Mouse (Mus musculus) intestine, embryonic 14.5 days (tissue): ENCODE measurements at regions not wholly inside any gene's neighbourhood (a gene's known extent, or its start where the extent isn't known, plus 50 kb on each side); places are given as distances from the start of the nearest gene placed in this dataset.
"Not testable (repeated sequence)": the region's sequence is repeated elsewhere in the genome, so short reads cannot be mapped to it uniquely, and the experiment has no call there.

Experiments
- ATAC-seq: fragments of 200-750 bp; cut with Nextera tagmentation; replicated peaks from 2 replicates; pipeline ENCODE4 v1.8.0; 2017; ENCODE audit warnings: low read depth, moderate number of reproducible peaks, moderate TSS enrichment, moderate library complexity; ENCODE audit not compliant: low FRiP score, low TSS enrichment
- DNase-seq: peaks from one replicate; pipeline ENCODE4 v3.0.0-alpha.2; 2018; ENCODE audit warnings: low spot score
- H3K27ac ChIP-seq: fragments of 300-500 bp; sonication (generic); 2 replicates; pipeline ENCODE4 v1.5.1; 2014; ENCODE audit warnings: low read depth, mild to moderate bottlenecking, control low read depth
- H3K27me3 ChIP-seq: fragments of 300-500 bp; sonication (generic); replicated peaks from 2 replicates; pipeline ENCODE4 v1.6.1; 2014; ENCODE audit warnings: low read length, control low read depth; ENCODE audit not compliant: control insufficient read depth, insufficient read depth
- H3K36me3 ChIP-seq: fragments of 300-500 bp; sonication (generic); 2 replicates; pipeline ENCODE4 v1.6.1; 2014; ENCODE audit warnings: low read length, control low read depth; ENCODE audit not compliant: control insufficient read depth, insufficient read depth
- H3K4me1 ChIP-seq: fragments of 300-500 bp; sonication (generic); replicated peaks from 2 replicates; pipeline ENCODE4 v1.6.1; 2014; ENCODE audit warnings: low read length, control low read depth, mixed read lengths; ENCODE audit not compliant: control insufficient read depth, insufficient read depth
- H3K4me2 ChIP-seq: fragments of 300-500 bp; sonication (generic); 2 replicates; pipeline ENCODE4 v1.6.1; 2014; ENCODE audit warnings: low read length
- H3K4me3 ChIP-seq: fragments of 300-500 bp; sonication (generic); 2 replicates; pipeline ENCODE4 v1.5.1; 2014; ENCODE audit warnings: low read depth, low read length, control low read depth, mixed read lengths
- H3K9ac ChIP-seq: fragments of 300-500 bp; sonication (generic); 2 replicates; pipeline ENCODE4 v1.6.1; 2014; ENCODE audit warnings: mild to moderate bottlenecking, low read length
- H3K9me3 ChIP-seq: fragments of 300-500 bp; sonication (generic); 2 replicates; pipeline ENCODE4 v1.6.1; 2016; ENCODE audit warnings: low read length, control low read depth; ENCODE audit not compliant: control insufficient read depth
- WGBS: fragments of 180-500 bp; shearing (Covaris S2); extraction: QIAGEN DNeasy Blood & Tissue Kit; methylation state at CpG from one replicate; pipeline ENCODE4 v1.1.7; 2014; 5-methylcytosine and 5-hydroxymethylcytosine counted together

- H3K9ac ChIP-seq: no peak overlapping the region
- no peaks in the 10 kb centered on the region for H3K9me3 ChIP-seq
- H3K4me2 ChIP-seq: no peak overlapping the region
- 76% methylated on average over 10 of the region's 10 CpGs for WGBS
- no peaks in the 10 kb centered on the region for H3K27me3 ChIP-seq
- no peaks in the 10 kb centered on the region for H3K36me3 ChIP-seq
- ATAC-seq (no peak), DNase-seq (no peak)
- no peak overlapping the region for H3K4me3 ChIP-seq
- no peak overlapping the region for H3K27ac ChIP-seq
- peaks cover 9% of the 10 kb centered on the region for H3K4me1 ChIP-seq
These were observed 87.3 kb downstream of the Hs1bp3 start for GRCm38 (mm10) chr12:8400345-8401130.

GRCm38 (mm10) chr12:8398852-8399251 is 85.6 kb downstream of the Hs1bp3 start:
- Histone ChIP-seq H3K4me2 (no peak overlapping the region), H3K9ac (no peak overlapping the region), H3K27me3 (no peaks in the 10 kb centered on the region), H3K4me1 (peaks cover 9% of the 10 kb centered on the region), H3K9me3 (no peaks in the 10 kb centered on the region), H3K36me3 (no peaks in the 10 kb centered on the region), H3K4me3 (no peak overlapping the region), H3K27ac (no peak overlapping the region)
- 75% methylated on average over 3 of the region's 3 CpGs for WGBS
- DNase-seq: no peak
- ATAC-seq: no peak

GRCm38 (mm10) chr12:8396408-8396807 is 83.2 kb downstream of the Hs1bp3 start:
- not testable (repeated sequence) for ATAC-seq, H3K9ac ChIP-seq, H3K27me3 ChIP-seq, H3K4me2 ChIP-seq, H3K36me3 ChIP-seq, H3K4me3 ChIP-seq, H3K9me3 ChIP-seq, H3K4me1 ChIP-seq, DNase-seq, H3K27ac ChIP-seq
- 83% methylated on average over 6 of the region's 6 CpGs for WGBS

- Histone ChIP-seq H3K4me3 (no peak overlapping the region), H3K4me2 (no peak overlapping the region), H3K27me3 (no peaks in the 10 kb centered on the region), H3K9me3 (no peaks in the 10 kb centered on the region), H3K36me3 (no peaks in the 10 kb centered on the region), H3K27ac (no peak overlapping the region), H3K4me1 (no peaks in the 10 kb centered on the region; the same call in 1 of the 2 replicates), H3K9ac (no peak overlapping the region)
- no peak for DNase-seq
- WGBS: 44% methylated on average over 6 of the region's 6 CpGs
- ATAC-seq: no peak
These were observed 81.7 kb downstream of the Hs1bp3 start for GRCm38 (mm10) chr12:8394894-8395297.

GRCm38 (mm10) chr12:8393976-8394375 is 80.7 kb downstream of the Hs1bp3 start:
- no peak overlapping the region for H3K4me2 ChIP-seq
- H3K9me3 ChIP-seq: no peaks in the 10 kb centered on the region
- WGBS: 66% methylated on average over 3 of the region's 3 CpGs
- H3K27ac ChIP-seq: no peak overlapping the region
- H3K27me3 ChIP-seq: no peaks in the 10 kb centered on the region
- H3K9ac ChIP-seq: no peak overlapping the region
- H3K36me3 ChIP-seq: no peaks in the 10 kb centered on the region
- DNase-seq: no peak
- no peak for ATAC-seq
- no peak overlapping the region for H3K4me3 ChIP-seq
- no peaks in the 10 kb centered on the region; the same call in 1 of the 2 replicates for H3K4me1 ChIP-seq
